Mouse (Mus musculus) intestine, embryonic 14.5 days (tissue): ENCODE data around the gene Rbfox1. TPM values are rescaled to one million over a fixed set of nuclear protein-coding genes. Genes with fewer than 3 reads are reported as not detected.

Experiments used
- ATAC-seq: fragments of 200-750 bp; cut with Nextera tagmentation; replicated peaks from 2 replicates; pipeline ENCODE4 v1.8.0; 2017; ENCODE audit warnings: low read depth, moderate number of reproducible peaks, moderate TSS enrichment, moderate library complexity; ENCODE audit not compliant: low FRiP score, low TSS enrichment
- DNase-seq: peaks from one replicate; pipeline ENCODE4 v3.0.0-alpha.2; 2018; ENCODE audit warnings: low spot score
- H3K27ac ChIP-seq: fragments of 300-500 bp; sonication (generic); 2 replicates; pipeline ENCODE4 v1.5.1; 2014; ENCODE audit warnings: low read depth, mild to moderate bottlenecking, control low read depth
- H3K27me3 ChIP-seq: fragments of 300-500 bp; sonication (generic); replicated peaks from 2 replicates; pipeline ENCODE4 v1.6.1; 2014; ENCODE audit warnings: low read length, control low read depth; ENCODE audit not compliant: control insufficient read depth, insufficient read depth
- H3K36me3 ChIP-seq: fragments of 300-500 bp; sonication (generic); 2 replicates; pipeline ENCODE4 v1.6.1; 2014; ENCODE audit warnings: low read length, control low read depth; ENCODE audit not compliant: control insufficient read depth, insufficient read depth
- H3K4me1 ChIP-seq: fragments of 300-500 bp; sonication (generic); replicated peaks from 2 replicates; pipeline ENCODE4 v1.6.1; 2014; ENCODE audit warnings: low read length, control low read depth, mixed read lengths; ENCODE audit not compliant: control insufficient read depth, insufficient read depth
- H3K4me2 ChIP-seq: fragments of 300-500 bp; sonication (generic); 2 replicates; pipeline ENCODE4 v1.6.1; 2014; ENCODE audit warnings: low read length
- H3K4me3 ChIP-seq: fragments of 300-500 bp; sonication (generic); 2 replicates; pipeline ENCODE4 v1.5.1; 2014; ENCODE audit warnings: low read depth, low read length, control low read depth, mixed read lengths
- H3K9ac ChIP-seq: fragments of 300-500 bp; sonication (generic); 2 replicates; pipeline ENCODE4 v1.6.1; 2014; ENCODE audit warnings: mild to moderate bottlenecking, low read length
- H3K9me3 ChIP-seq: fragments of 300-500 bp; sonication (generic); 2 replicates; pipeline ENCODE4 v1.6.1; 2016; ENCODE audit warnings: low read length, control low read depth; ENCODE audit not compliant: control insufficient read depth
- WGBS: fragments of 180-500 bp; shearing (Covaris S2); extraction: QIAGEN DNeasy Blood & Tissue Kit; methylation state at CpG from one replicate; pipeline ENCODE4 v1.1.7; 2014; 5-methylcytosine and 5-hydroxymethylcytosine counted together
- polyA plus RNA-seq: library from polyadenylated mRNA; unstranded; fragments of >200 nt; fragmentation: Nextera tagmentation; extraction: Ambion mirVana; gene quantifications from 2 replicates; pipeline ENCODE4 v1.2.1, GENCODE M21; 2014

Gene Rbfox1
- polyA plus RNA-seq, 1 experiment from 2014 or later: 3.3 TPM

DNA sequence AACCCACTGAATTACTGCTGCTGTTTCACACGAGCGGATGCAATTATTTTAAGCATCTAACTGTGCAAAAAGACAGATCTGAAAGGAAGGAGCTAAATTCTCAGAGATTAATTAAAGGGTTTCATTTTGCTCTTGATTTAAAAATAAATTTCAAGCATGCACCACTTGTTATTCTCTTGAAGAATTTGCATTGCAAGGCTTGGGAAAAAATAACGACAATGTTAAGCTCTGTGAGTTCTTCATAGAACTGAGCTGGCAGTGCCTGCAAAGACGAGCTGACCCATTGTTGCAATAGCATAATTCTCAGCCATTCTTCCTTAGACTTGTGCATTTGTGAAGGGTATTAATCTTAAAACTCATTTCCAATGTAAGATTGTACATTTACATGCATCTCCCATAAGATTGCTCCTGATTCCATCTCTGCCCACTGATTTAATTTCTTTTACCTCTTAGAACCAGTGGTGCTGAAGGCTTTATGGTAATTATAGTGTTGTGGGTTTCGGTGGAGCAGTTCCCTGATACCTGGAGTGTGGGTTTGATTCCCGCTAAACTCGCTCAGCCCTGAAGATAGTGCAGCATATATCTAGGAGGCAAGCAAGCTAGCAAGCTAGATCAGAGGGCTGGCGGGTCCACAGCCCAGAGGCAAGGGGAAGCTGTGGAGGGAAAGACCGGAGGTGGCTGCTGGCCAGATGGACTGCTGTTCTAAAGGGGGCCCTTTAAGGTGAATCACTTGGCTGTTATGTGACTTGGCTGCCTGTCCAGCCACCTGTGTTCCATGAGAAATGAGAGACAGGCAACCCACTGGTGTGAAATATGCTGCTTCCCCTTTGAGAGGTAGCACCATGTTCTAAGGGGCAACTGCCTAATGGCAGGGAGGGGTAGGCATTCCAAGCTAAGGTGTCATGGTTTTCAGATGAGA, 647.2 kb downstream of the Rbfox1 start:
- no peaks in the 10 kb centered on the region for H3K4me1 ChIP-seq
- no peak overlapping the region for H3K4me2 ChIP-seq
- DNase-seq (no peak), ATAC-seq (no peak)
- H3K27me3 ChIP-seq: no peaks in the 10 kb centered on the region
- H3K4me3 ChIP-seq: no peak overlapping the region
- 81% methylated on average over 9 of the region's 9 CpGs for WGBS
- H3K27ac ChIP-seq: no peak overlapping the region
- no peak overlapping the region for H3K9ac ChIP-seq
- no peaks in the 10 kb centered on the region for H3K36me3 ChIP-seq
- no peaks in the 10 kb centered on the region for H3K9me3 ChIP-seq

DNA sequence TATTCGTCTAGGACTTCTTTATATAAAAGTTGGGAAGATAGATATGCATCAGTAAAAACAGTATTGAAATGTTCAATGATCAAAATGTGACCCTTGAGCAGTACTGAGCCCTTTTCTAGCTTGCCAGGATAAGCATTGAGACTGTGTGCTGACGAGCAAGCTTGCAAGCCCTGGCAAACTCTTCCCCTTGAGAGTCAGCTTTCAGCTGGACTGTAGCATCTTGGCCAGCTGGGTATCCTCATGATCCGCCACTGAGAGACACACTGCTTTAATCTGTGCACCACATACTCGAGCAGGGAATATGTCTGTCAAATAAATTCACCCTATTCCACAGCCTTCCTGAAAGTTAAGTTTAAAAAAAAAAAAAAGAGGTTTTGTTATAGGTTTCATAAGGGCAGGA, 670.6 kb downstream of the Rbfox1 start:
- Histone ChIP-seq H3K4me3 (no peak overlapping the region), H3K27ac (no peak overlapping the region), H3K36me3 (no peaks in the 10 kb centered on the region), H3K4me1 (no peaks in the 10 kb centered on the region), H3K4me2 (no peak overlapping the region), H3K9ac (no peak overlapping the region), H3K27me3 (no peaks in the 10 kb centered on the region), H3K9me3 (no peaks in the 10 kb centered on the region)
- ATAC-seq (no peak), DNase-seq (no peak)
- WGBS: 45% methylated on average over 4 of the region's 4 CpGs

DNA sequence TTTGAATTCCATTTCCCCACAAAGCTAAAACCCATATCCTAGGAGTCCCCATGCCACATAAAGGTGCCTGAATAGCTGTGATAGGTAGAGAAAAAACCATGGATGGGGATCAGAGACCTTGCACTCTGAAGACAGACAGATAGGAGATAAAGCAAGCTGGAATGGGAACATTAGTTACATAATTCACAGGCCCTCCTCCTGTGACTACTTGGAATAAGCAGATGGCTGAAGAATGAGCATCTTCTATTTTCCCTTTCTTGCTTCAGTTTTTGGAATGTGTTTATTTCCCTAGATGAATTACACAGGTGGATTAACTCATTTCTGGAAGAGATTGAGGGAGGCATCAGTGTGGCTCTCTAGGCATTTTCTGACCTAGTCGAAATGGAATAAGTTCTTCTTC, 672.6 kb downstream of the Rbfox1 start:
- 83% methylated on average over 1 of the region's 1 CpGs for WGBS
- no peak for DNase-seq
- Histone ChIP-seq H3K36me3 (no peaks in the 10 kb centered on the region), H3K4me1 (no peaks in the 10 kb centered on the region), H3K4me3 (no peak overlapping the region), H3K9me3 (no peaks in the 10 kb centered on the region), H3K4me2 (no peak overlapping the region), H3K27me3 (no peaks in the 10 kb centered on the region), H3K27ac (no peak overlapping the region), H3K9ac (no peak overlapping the region)
- ATAC-seq: no peak

DNA sequence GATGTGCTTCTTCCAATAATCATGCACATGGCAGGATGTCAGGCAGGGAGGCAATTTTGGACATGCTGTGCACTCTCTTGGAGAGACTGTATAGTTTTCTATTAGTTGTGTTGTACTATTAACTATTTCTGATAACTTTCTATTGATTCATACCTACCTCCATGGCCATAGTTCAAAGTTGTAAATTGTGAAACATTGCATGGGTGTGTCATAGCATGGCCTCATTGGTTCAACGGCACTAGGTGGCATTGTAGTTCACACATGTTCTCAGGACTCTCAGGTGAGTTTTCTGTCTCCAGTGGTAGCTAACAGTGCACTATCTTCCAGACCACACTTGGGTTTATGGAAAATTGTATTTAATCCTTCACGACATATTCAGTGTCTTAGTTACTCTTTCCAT, 699.5 kb downstream of the Rbfox1 start:
- Histone ChIP-seq H3K9me3 (no peaks in the 10 kb centered on the region), H3K4me1 (no peaks in the 10 kb centered on the region), H3K4me2 (no peak overlapping the region), H3K27ac (no peak overlapping the region), H3K36me3 (no peaks in the 10 kb centered on the region), H3K9ac (no peak overlapping the region), H3K27me3 (no peaks in the 10 kb centered on the region), H3K4me3 (no peak overlapping the region)
- no peak for DNase-seq
- 89% methylated on average over 2 of the region's 2 CpGs for WGBS
- ATAC-seq: no peak

DNA sequence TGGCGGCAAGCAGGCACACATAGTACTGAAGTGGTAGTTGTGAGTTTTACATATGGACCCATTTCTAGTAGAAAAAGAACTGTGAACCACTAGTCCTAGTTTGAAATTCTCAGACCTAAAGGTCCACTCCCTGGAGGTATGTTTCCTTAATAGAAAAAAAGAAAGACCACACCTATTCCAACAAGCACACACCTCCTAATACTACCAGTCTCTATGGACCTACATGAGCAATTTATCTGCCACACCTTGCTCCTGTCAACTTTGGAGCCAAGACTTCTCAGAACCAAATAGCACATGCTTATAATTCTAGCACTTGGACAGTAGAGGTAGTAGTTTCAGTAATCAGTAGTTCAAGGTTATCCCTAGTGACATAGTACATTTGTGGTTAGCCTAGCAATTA, 700.0 kb downstream of the Rbfox1 start:
- Histone ChIP-seq H3K4me3 (no peak overlapping the region), H3K27ac (no peak overlapping the region)
- no peak for ATAC-seq

DNA sequence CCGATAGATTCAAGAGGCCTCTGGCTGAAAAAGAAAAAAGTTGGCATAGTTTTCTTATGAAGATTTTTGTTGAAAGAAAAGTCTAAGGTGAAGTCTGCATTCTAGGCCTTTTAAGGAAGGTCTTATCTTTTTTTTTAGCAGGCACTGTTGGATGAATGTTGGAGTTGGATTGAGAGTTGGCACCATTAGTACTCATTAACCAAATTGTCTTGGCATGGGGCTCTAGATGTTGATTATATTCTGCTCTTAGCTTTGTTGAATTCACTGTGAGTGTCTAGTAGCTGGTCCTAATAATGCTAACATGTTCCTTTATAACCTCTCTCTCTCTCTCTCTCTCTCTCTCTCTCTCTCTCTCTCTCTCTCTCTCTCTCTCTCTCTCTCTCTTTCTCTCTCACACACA, 731.4 kb downstream of the Rbfox1 start:
- no peaks in the 10 kb centered on the region for H3K9me3 ChIP-seq
- no peak overlapping the region for H3K4me3 ChIP-seq
- H3K4me1 ChIP-seq: no peaks in the 10 kb centered on the region
- DNase-seq (no peak), ATAC-seq (no peak)
- no peaks in the 10 kb centered on the region for H3K27me3 ChIP-seq
- no peaks in the 10 kb centered on the region for H3K36me3 ChIP-seq
- H3K9ac ChIP-seq: no peak overlapping the region
- no peak overlapping the region for H3K4me2 ChIP-seq
- no peak overlapping the region for H3K27ac ChIP-seq
- 85% methylated on average over 1 of the region's 1 CpGs for WGBS

More for the DNA sequence above, 700.0 kb downstream of the Rbfox1 start:
- no peaks in the 10 kb centered on the region for H3K4me1 ChIP-seq
- H3K9ac ChIP-seq: no peak overlapping the region
- no peaks in the 10 kb centered on the region for H3K9me3 ChIP-seq
- DNase-seq: no peak
- H3K36me3 ChIP-seq: no peaks in the 10 kb centered on the region
- 91% methylated on average over 1 of the region's 1 CpGs for WGBS
- H3K4me2 ChIP-seq: no peak overlapping the region
- H3K27me3 ChIP-seq: no peaks in the 10 kb centered on the region

DNA sequence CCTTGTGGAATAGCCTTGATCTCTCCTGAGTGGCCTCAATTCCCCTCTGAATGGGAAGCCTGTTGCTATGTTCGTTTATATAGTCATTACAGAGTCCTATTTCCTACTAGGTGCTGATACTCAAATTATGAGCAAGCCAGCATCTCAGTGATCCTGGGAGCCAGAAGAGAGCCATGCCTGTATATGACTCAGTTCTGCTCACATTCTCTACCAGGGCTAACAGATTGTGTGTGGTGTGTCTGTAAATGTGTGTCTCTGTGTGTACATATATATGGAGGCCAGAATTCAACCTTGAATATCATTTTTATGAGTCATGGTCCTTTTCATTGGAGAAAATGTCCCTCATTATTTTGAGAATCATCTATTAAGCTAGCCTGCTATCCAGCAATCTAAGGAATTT, 755.2 kb downstream of the Rbfox1 start:
- no peaks in the 10 kb centered on the region for H3K4me1 ChIP-seq
- H3K4me2 ChIP-seq: no peak overlapping the region
- H3K27me3 ChIP-seq: no peaks in the 10 kb centered on the region
- H3K27ac ChIP-seq: no peak overlapping the region
- DNase-seq (no peak), ATAC-seq (no peak)
- no peak overlapping the region for H3K4me3 ChIP-seq
- H3K9me3 ChIP-seq: no peaks in the 10 kb centered on the region
- H3K9ac ChIP-seq: no peak overlapping the region
- no peaks in the 10 kb centered on the region for H3K36me3 ChIP-seq
- 73% methylated on average over 1 of the region's 1 CpGs for WGBS

DNA sequence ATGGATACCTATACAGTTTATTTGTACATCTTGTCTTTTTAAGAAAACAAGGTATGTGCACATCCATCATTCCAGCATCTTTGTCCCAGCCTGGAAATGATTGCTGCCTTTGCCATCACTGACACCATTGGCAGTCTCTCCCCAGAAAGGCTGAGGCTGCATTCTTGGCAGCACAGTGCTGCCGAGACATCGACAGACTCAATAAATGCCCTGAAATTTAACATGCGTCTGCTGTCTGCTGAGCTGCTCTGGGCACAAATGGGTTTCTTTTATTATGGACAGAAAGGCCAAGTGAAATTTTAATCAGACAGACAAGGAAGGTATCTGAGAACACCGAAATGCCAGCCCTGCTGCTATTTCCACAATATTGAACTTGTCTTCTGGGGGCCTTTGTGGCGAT, 761.8 kb downstream of the Rbfox1 start:
- Histone ChIP-seq H3K27ac (no peak overlapping the region), H3K4me1 (no peaks in the 10 kb centered on the region)

DNA sequence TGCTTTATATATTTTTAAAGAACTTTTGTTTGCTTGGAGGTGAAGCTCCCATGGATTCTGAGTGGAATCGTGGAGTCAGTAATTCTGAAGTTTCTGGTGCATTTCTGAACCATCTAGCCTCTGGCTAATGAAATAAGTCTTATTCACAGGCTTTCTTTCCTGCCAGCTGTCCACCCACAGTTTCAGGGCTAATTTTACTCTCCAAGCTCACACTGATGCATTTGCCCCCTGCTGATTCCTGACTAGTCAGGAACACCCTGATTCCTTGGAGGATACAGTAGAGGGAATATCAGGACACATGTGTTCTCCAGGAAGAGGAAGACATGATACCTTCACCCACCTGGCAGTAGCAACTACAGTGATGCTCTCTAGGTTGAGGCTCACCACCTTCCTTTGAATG, 763.6 kb downstream of the Rbfox1 start:
- no peak overlapping the region for H3K4me3 ChIP-seq
- H3K27ac ChIP-seq: no peak overlapping the region
- no peaks in the 10 kb centered on the region for H3K4me1 ChIP-seq
- no peaks in the 10 kb centered on the region for H3K27me3 ChIP-seq
- H3K36me3 ChIP-seq: no peaks in the 10 kb centered on the region
- H3K4me2 ChIP-seq: no peak overlapping the region
- H3K9me3 ChIP-seq: no peaks in the 10 kb centered on the region
- no peak overlapping the region for H3K9ac ChIP-seq
- DNase-seq (no peak), ATAC-seq (no peak)
- 81% methylated on average over 1 of the region's 1 CpGs for WGBS

More for the DNA sequence above, 761.8 kb downstream of the Rbfox1 start:
- H3K4me3 ChIP-seq: no peak overlapping the region
- WGBS: 78% methylated on average over 5 of the region's 5 CpGs
- no peaks in the 10 kb centered on the region for H3K36me3 ChIP-seq
- no peaks in the 10 kb centered on the region for H3K27me3 ChIP-seq
- no peak overlapping the region for H3K9ac ChIP-seq
- no peak for ATAC-seq
- no peak overlapping the region for H3K4me2 ChIP-seq
- no peak for DNase-seq
- H3K9me3 ChIP-seq: no peaks in the 10 kb centered on the region
